Mouse (Mus musculus): Measurements from ENCODE around the gene Lmnb2. TPM values are rescaled to one million over a fixed set of nuclear protein-coding genes. Genes with fewer than 3 reads are reported as not detected.

The Lmnb2 gene
- total and polyA plus RNA-seq, 3 experiments: 3.6 to 5.4 (median 5.4) TPM

- Histone ChIP-seq H3K36me3 (ENCODE audit: control insufficient read depth, insufficient read depth, low read length) (no peaks in the 10 kb centered on the region), H3K4me3 (no peak overlapping the region), H3K4me1 (ENCODE audit: control insufficient read depth, insufficient read depth, low read length) (peaks cover 9% of the 10 kb centered on the region), H3K9ac (ENCODE audit: low read depth, low read length) (no peak overlapping the region), H3K27ac (no peak overlapping the region), H3K79me2 (replicated peaks; ENCODE audit: control insufficient read depth, insufficient read depth, low read length) (no peaks in the 10 kb centered on the region), H3K27me3 (ENCODE audit: control insufficient read depth, insufficient read depth, low read length) (no peaks in the 10 kb centered on the region)
- intact Hi-C loops (cut with DNase I): no loop called here
- DNase-seq: no peak
- TF ChIP-seq POLR2A (IDR thresholded peaks at IDR 0.05; ENCODE audit: insufficient read depth, low read depth, low read length): 0 out of 2 replicates have a peak, but pooled peaks have one; percentile 16
- no peak for TF ChIP-seq EP300 (IDR thresholded peaks at IDR 0.05; ENCODE audit: insufficient read depth, low read depth, low read length)
- no peak for TF ChIP-seq CTCF (IDR thresholded peaks at IDR 0.05)
- WGBS: 41% methylated on average over 41 of the region's 41 CpGs
Observed at GRCm38 (mm10) chr10:80897861-80898510, 20.1 kb downstream of the Lmnb2 start.

GRCm38 (mm10) chr10:80896581-80897485 is 21.2 kb downstream of the Lmnb2 start:
- no peaks in the 10 kb centered on the region for H3K27me3 ChIP-seq (ENCODE audit: control insufficient read depth, insufficient read depth, low read length)
- intact Hi-C loops (cut with DNase I): no loop called here

GRCm38 (mm10) chr10:80895697-80896096 is 22.3 kb downstream of the Lmnb2 start:
- Histone ChIP-seq H3K4me1 (ENCODE audit: control insufficient read depth, insufficient read depth, low read length) (peaks cover 7% of the 10 kb centered on the region), H3K27me3 (ENCODE audit: control insufficient read depth, insufficient read depth, low read length) (no peaks in the 10 kb centered on the region), H3K36me3 (ENCODE audit: control insufficient read depth, insufficient read depth, low read length) (no peaks in the 10 kb centered on the region), H3K79me2 (replicated peaks; ENCODE audit: control insufficient read depth, insufficient read depth, low read length) (no peaks in the 10 kb centered on the region), H3K4me3 (no peak overlapping the region), H3K27ac (no peak overlapping the region), H3K9ac (ENCODE audit: low read depth, low read length) (no peak overlapping the region)
- no peak for DNase-seq
- 86% methylated on average over 6 of the region's 6 CpGs for WGBS
- no peak for TF ChIP-seq EP300 (IDR thresholded peaks at IDR 0.05; ENCODE audit: insufficient read depth, low read depth, low read length)
- no peak for TF ChIP-seq CTCF (IDR thresholded peaks at IDR 0.05)
- TF ChIP-seq POLR2A (IDR thresholded peaks at IDR 0.05; ENCODE audit: insufficient read depth, low read depth, low read length): no peak
- intact Hi-C loops (cut with DNase I): no loop called here

More at GRCm38 (mm10) chr10:80896581-80897485, 21.2 kb downstream of the Lmnb2 start:
- Histone ChIP-seq H3K27ac (no peak overlapping the region), H3K4me1 (ENCODE audit: control insufficient read depth, insufficient read depth, low read length) (peaks cover 9% of the 10 kb centered on the region), H3K79me2 (replicated peaks; ENCODE audit: control insufficient read depth, insufficient read depth, low read length) (no peaks in the 10 kb centered on the region), H3K9ac (ENCODE audit: low read depth, low read length) (no peak overlapping the region), H3K4me3 (no peak overlapping the region), H3K36me3 (ENCODE audit: control insufficient read depth, insufficient read depth, low read length) (no peaks in the 10 kb centered on the region)
- 67% methylated on average over 24 of the region's 24 CpGs for WGBS
- no peak for TF ChIP-seq POLR2A (IDR thresholded peaks at IDR 0.05; ENCODE audit: insufficient read depth, low read depth, low read length)
- no peak for TF ChIP-seq EP300 (IDR thresholded peaks at IDR 0.05; ENCODE audit: insufficient read depth, low read depth, low read length)
- no peak for TF ChIP-seq CTCF (IDR thresholded peaks at IDR 0.05)
- DNase-seq: no peak

- no peak overlapping the region for H3K27ac ChIP-seq
- no peak for DNase-seq
- intact Hi-C loops (cut with DNase I): no loop called here
- H3K27me3 ChIP-seq (ENCODE audit: control insufficient read depth, insufficient read depth, low read length): no peaks in the 10 kb centered on the region
- H3K4me3 ChIP-seq: no peak overlapping the region
- no peaks in the 10 kb centered on the region for H3K36me3 ChIP-seq (ENCODE audit: control insufficient read depth, insufficient read depth, low read length)
- 67% methylated on average over 7 of the region's 7 CpGs for WGBS
- no peak for TF ChIP-seq CTCF (IDR thresholded peaks at IDR 0.05)
- TF ChIP-seq POLR2A (IDR thresholded peaks at IDR 0.05; ENCODE audit: insufficient read depth, low read depth, low read length): no peak
- no peak for TF ChIP-seq EP300 (IDR thresholded peaks at IDR 0.05; ENCODE audit: insufficient read depth, low read depth, low read length)
- H3K4me1 ChIP-seq (ENCODE audit: control insufficient read depth, insufficient read depth, low read length): peaks cover 7% of the 10 kb centered on the region
- no peak overlapping the region for H3K9ac ChIP-seq (ENCODE audit: low read depth, low read length)
- no peaks in the 10 kb centered on the region for H3K79me2 ChIP-seq (replicated peaks; ENCODE audit: control insufficient read depth, insufficient read depth, low read length)
Observed at GRCm38 (mm10) chr10:80895100-80895499, 22.9 kb downstream of the Lmnb2 start.

GRCm38 (mm10) chr10:80887181-80887580 is 30.9 kb downstream of the Lmnb2 start:
- peak; percentile 79 to 86 for DNase-seq
- Histone ChIP-seq H3K9ac (ENCODE audit: low read depth, low read length) (no peak overlapping the region), H3K79me2 (replicated peaks; ENCODE audit: control insufficient read depth, insufficient read depth, low read length) (no peaks in the 10 kb centered on the region), H3K4me1 (ENCODE audit: control insufficient read depth, insufficient read depth, low read length) (no peaks in the 10 kb centered on the region), H3K27me3 (ENCODE audit: control insufficient read depth, insufficient read depth, low read length) (peaks cover 2% of the 10 kb centered on the region; the same call in 1 of the 2 replicates), H3K36me3 (ENCODE audit: control insufficient read depth, insufficient read depth, low read length) (no peaks in the 10 kb centered on the region), H3K4me3 (no peak overlapping the region), H3K27ac (no peak overlapping the region)
- intact Hi-C loops (cut with DNase I): no loop called here
- WGBS: 2% methylated on average over 11 of the region's 11 CpGs
- no peak for TF ChIP-seq CTCF (IDR thresholded peaks at IDR 0.05)
- TF ChIP-seq EP300 (IDR thresholded peaks at IDR 0.05; ENCODE audit: insufficient read depth, low read depth, low read length): peak; percentile 86
- no peak for TF ChIP-seq POLR2A (IDR thresholded peaks at IDR 0.05; ENCODE audit: insufficient read depth, low read depth, low read length)
